In the genomic region with DNA sequence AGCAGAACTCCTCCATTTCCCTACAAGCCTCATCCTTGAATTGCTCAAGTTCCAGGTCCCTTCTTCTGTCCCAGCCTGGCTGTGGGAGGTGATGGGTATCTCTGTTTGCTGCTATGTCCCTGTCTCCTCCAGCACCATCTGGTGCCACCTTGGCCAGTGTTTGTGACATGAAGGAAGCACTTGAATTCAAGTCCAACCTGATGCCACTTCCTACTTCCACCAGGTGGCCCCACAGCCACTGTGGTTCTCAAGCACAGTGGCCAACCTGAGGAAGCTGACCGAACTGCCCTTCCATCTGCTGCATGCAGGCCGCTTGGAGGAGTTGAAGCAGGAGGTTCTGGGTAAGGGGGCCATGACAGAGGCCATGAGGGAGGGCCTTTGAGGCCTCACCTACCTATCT, we compare ENCODE assay signal across 23 mouse cellular contexts. TPM values are rescaled to one million over a fixed set of nuclear protein-coding genes. Genes with fewer than 3 reads are reported as not detected.
DNase-seq lines count a peak whose midpoint lies in the region; ATAC-seq and TF ChIP-seq lines count a peak whose summit lies in the region.
"Had no signal": no experiment of that assay in that cellular context is flagged by ENCODE, and none has a peak within 500 bp of the region (broad histone marks: within the 10 kb centered on the region; RNA-seq: fewer than 3 reads in every experiment).

No protein-coding gene starts in this region.

- no peak overlapping the region for H3K9ac ChIP-seq in liver, adult 2 months (ENCODE audit: low read depth, low read length)
- H3K9ac ChIP-seq: embryonic facial prominence, embryonic 15.5 days; forebrain, embryonic 12.5 days; heart, embryonic 15.5 days; hindbrain, embryonic 13.5 days; stomach, embryonic 15.5 days had no signal

- no peak for TF ChIP-seq POLR2A in liver, adult 2 months (IDR thresholded peaks at IDR 0.05; ENCODE audit: extremely low read depth, insufficient read depth, low read length)

- no peaks in the 10 kb centered on the region for H3K36me3 ChIP-seq in liver, adult 2 months (ENCODE audit: control insufficient read depth, insufficient read depth, low read length)
- H3K36me3 ChIP-seq: embryonic facial prominence, embryonic 15.5 days; forebrain, embryonic 12.5 days; heart, embryonic 15.5 days; hindbrain, embryonic 13.5 days; limb, embryonic 10.5 days; stomach, embryonic 15.5 days had no signal

- no peaks in the 10 kb centered on the region for H3K27me3 ChIP-seq in liver, adult 2 months (ENCODE audit: control insufficient read depth, insufficient read depth, low read length)
- H3K27me3 ChIP-seq: embryonic facial prominence, embryonic 15.5 days; forebrain, embryonic 12.5 days; heart, embryonic 15.5 days; hindbrain, embryonic 13.5 days; stomach, embryonic 15.5 days had no signal

- ATAC-seq in megakaryocyte progenitor cell, adult 5-6 weeks (replicated peaks; ENCODE audit: poor library complexity) = peak; percentile 60

- intact Hi-C loops in gastrocnemius, postnatal 36 days (cut with DNase I) = no loop called here

- 88% methylated on average over 2 of the region's 2 CpGs for WGBS in liver, adult 2 months

- TF ChIP-seq CTCF in liver, adult 2 months (IDR thresholded peaks at IDR 0.05; ENCODE audit: low read depth, low read length) = peak; percentile 24; the same call in 1 of the 2 replicates

- H3K27ac ChIP-seq in liver, adult 2 months (replicated peaks; ENCODE audit: insufficient read depth, low read depth, low read length) = no peak overlapping the region
- H3K27ac ChIP-seq: embryonic facial prominence, embryonic 15.5 days; forebrain, embryonic 12.5 days; heart, embryonic 15.5 days; hindbrain, embryonic 13.5 days; limb, embryonic 10.5 days; stomach, embryonic 15.5 days had no signal

- H3K79me2 ChIP-seq in liver, adult 2 months (ENCODE audit: control insufficient read depth, insufficient read depth, low read length) = no peaks in the 10 kb centered on the region

- no peak overlapping the region for H3K4me3 ChIP-seq in liver, adult 2 months (ENCODE audit: insufficient read depth, low read depth, low read length)
- H3K4me3 ChIP-seq: embryonic facial prominence, embryonic 15.5 days; forebrain, embryonic 12.5 days; heart, embryonic 15.5 days; hindbrain, embryonic 13.5 days; limb, embryonic 10.5 days; megakaryocyte, embryonic 14.5 days; myocyte; stomach, embryonic 15.5 days had no signal

- DNase-seq in cerebellum, adult 9-11 months = peak; percentile 17
- no peak for DNase-seq in cerebellum, adult 11 months
- no peak for DNase-seq in liver, adult 2 months (ENCODE audit: extremely low read depth, low read depth, low spot score)
- DNase-seq in liver (no peak), A20 (ENCODE audit: low read depth, low spot score) (peak; percentile 34)
- DNase-seq in gastrocnemius, postnatal 36 days = no peak
- DNase-seq: adrenal gland, postnatal 14 days; kidney, adult 18-20 months; kidney, postnatal 36 days; layer of hippocampus, postnatal 36 days; lung, adult 18-20 months; right cerebral cortex, adult 18-20 months; spleen, adult 18-20 months; thymus, postnatal 25 days had no signal

- no peaks in the 10 kb centered on the region for H3K4me1 ChIP-seq in liver, adult 2 months (ENCODE audit: control insufficient read depth, insufficient read depth, low read length)
- H3K4me1 ChIP-seq: embryonic facial prominence, embryonic 15.5 days; forebrain, embryonic 12.5 days; heart, embryonic 15.5 days; hindbrain, embryonic 13.5 days; limb, embryonic 10.5 days; stomach, embryonic 15.5 days had no signal

RNA-seq across cellular contexts. Expression of a gene that starts 27.7 kb away (rescaled TPM):
- total RNA-seq in liver, adult 2 months (2014; rRNA removed) = not detected in 2 replicates
- polyA plus RNA-seq in liver, adult 2 months (2012; rRNA removed) = not detected in 2 replicates
- 3.1 and 4.7 TPM in 2 replicates for total RNA-seq in megakaryocyte progenitor cell, adult 5-6 weeks (2015)
- total RNA-seq in megakaryocyte progenitor cell, adult 5-6 weeks (2017) = 4.0 and 5.4 TPM in 2 replicates
- total RNA-seq in gastrocnemius, postnatal 36 days (2021) = under 1 TPM; 0.41 to 0.54 TPM
- polyA plus RNA-seq: limb, embryonic 10.5 days had no signal

RNA-seq across cellular contexts. Expression of a gene that starts 48.9 kb away (rescaled TPM):
- total RNA-seq in liver, adult 2 months (2014; rRNA removed) = 47.9 and 59.7 TPM in 2 replicates
- 72.7 and 86.9 TPM in 2 replicates for polyA plus RNA-seq in liver, adult 2 months (2012; rRNA removed)
- total RNA-seq in megakaryocyte progenitor cell, adult 5-6 weeks (2015) = 81.9 and 87.4 TPM in 2 replicates
- 79.8 and 86.7 TPM in 2 replicates for total RNA-seq in megakaryocyte progenitor cell, adult 5-6 weeks (2017)
- 10 to 100 TPM; 32.5 to 33.0 TPM for total RNA-seq in gastrocnemius, postnatal 36 days (2021)

Comparison
In these comparisons a context has a peak if more than half of its experiments do, and no peak if none do; other contexts are left out.
1. DNase-seq: peak in cerebellum, adult 9-11 months (single experiment) and A20 (single experiment); none in cerebellum, adult 11 months (single experiment), liver, adult 2 months (single experiment), liver (single experiment) and gastrocnemius, postnatal 36 days (0 of 2).